Mouse (Mus musculus): ENCODE results near the gene Rfx4.

- TF ChIP-seq POLR2A (IDR thresholded peaks at IDR 0.05; ENCODE audit: insufficient read depth, low read depth, low read length): no peak
- TF ChIP-seq CTCF (IDR thresholded peaks at IDR 0.05): no peak
- no peak for TF ChIP-seq EP300 (IDR thresholded peaks at IDR 0.05; ENCODE audit: insufficient read depth, low read depth, low read length)
Measured at GRCm38 (mm10) chr10:84711479-84711878, 44.4 kb upstream of the Rfx4 start.

Data from heart, adult 2 months (tissue).